Mouse (Mus musculus) urinary bladder, postnatal 10 days (tissue): Measurements from ENCODE around the gene Olfr1052.
"Not testable (repeated sequence)": the region's sequence is repeated elsewhere in the genome, so short reads cannot be mapped to it uniquely, and the experiment has no call there.

Experiments used
- DNase-seq: peaks from one replicate; pipeline ENCODE4 v3.0.0; 2022; ENCODE audit warnings: low spot score

Gene Olfr1052

GRCm38 (mm10) chr2:86292155-86292554 is at the start of gene Olfr1052:
Olfr1052 (plus strand) TSS chr2:86292455.
- no peak for DNase-seq

- DNase-seq: not testable (repeated sequence)
These were observed 34.0 kb upstream of the Olfr1052 start, which contains the start of gene Olfr1049 for GRCm38 (mm10) chr2:86258228-86258627. Olfr1049 (minus strand) TSS chr2:86258328.

DNA sequence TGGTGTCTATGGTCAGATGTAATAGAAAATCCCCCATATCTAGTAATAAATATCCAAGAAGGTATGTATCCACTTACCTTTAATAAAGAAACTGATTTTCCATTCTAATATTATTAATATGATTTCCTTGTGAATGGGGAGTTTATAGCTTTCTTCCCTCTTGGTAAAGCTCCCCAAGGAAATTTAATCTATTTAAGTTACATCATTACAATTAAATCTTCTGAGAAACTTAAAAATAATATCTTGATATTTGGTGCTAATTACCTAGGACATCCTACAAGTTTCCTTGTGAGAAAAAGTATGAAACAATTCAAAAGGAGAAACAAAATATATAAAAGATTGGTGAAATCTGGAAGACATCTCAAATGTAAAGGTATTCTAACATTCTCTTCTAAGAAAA is 13.3 kb upstream of the Olfr1052 start, which contains the start of gene Olfr1051:
Gene Olfr1051 (minus strand): TSS at position 101 of the 400 bp plus-strand sequence.
- DNase-seq: not testable (repeated sequence)

DNA sequence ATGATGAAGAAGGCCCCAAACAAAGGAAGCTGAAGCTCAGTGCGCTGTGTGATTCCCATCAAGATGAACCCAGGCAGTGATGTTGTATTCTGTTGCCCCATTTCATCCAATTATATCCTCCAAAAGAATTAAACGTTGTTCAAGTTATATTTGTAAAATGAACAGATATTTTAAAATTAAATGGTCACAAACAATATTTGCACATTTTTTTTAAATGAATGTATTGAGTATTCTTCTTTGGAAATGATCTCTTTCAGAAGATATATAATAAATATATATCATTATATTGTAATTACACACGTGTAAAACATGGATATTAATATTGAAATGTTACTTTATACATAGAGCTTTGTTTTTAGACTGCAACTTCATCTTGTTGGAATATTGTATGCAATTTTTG is 22.9 kb downstream of the Olfr1052 start, which contains the start of gene Olfr1053:
Gene Olfr1053 (minus strand): TSS at position 101 of the 400 bp plus-strand sequence.
- DNase-seq: no peak

DNA sequence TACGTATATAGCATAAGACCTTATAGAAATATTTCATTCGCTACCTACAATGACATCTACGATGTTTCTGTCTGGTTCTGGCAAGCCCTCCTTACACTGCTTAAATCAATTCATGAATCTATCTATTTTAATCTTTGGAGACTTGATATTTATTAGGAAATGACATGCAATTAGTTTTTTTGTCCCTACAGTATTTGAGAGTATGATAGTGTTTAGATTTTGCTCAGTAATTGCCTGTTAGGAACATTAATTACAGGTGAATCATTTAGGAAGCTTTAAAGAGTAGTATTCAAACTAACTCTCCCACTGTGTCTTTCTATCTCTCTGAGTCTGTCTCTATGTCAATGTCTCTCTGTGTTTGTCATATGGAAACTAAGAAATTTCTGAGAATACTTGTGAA is 43.1 kb downstream of the Olfr1052 start, which contains the start of gene Olfr1054:
Gene Olfr1054 (minus strand): TSS at position 101 of the 400 bp plus-strand sequence.
- no peak for DNase-seq
